5 mouse cellular contexts compared by ENCODE assay signal in genomic region chr3:16724371-16725100, GRCm38 (mm10).
DNase-seq lines count a peak whose midpoint lies in the region; TF ChIP-seq lines count a peak whose summit lies in the region.
"Not testable (repeated sequence)": the region's sequence is repeated elsewhere in the genome, so short reads cannot be mapped to it uniquely, and the experiment has no call there.

No protein-coding gene starts in this region.

- H3K27me3 ChIP-seq in E14TG2a.4 (ENCODE audit: insufficient read depth, low read length), result not testable (repeated sequence)

- TF ChIP-seq CTCF in E14TG2a.4 (conservative IDR thresholded peaks at IDR 0.05; ENCODE audit: low read length), result not testable (repeated sequence)

- DNase-seq in ES-CJ7 (ENCODE audit: low read depth, low spot score) (peak; percentile 88), R1 (ENCODE audit: low read depth, low spot score) (peak; percentile 95)
- DNase-seq in kidney, adult 11 months, result peak; percentile 16
- DNase-seq in kidney, adult 8-10 months, result peak; percentile 29 to 35

- H3K4me3 ChIP-seq in E14TG2a.4 (replicated peaks; ENCODE audit: low read length), result 0 out of 2 replicates have a peak overlapping the region, but pooled peaks have one; percentile 7

- peaks cover 33% of the 10 kb centered on the region for H3K9me3 ChIP-seq in E14TG2a.4 (ENCODE audit: low read length)

- H3K4me1 ChIP-seq in E14TG2a.4 (replicated peaks; ENCODE audit: low read depth, low read length), result peaks cover 35% of the 10 kb centered on the region

- H3K36me3 ChIP-seq in E14TG2a.4 (ENCODE audit: insufficient read depth, low read length), result peaks cover 39% of the 10 kb centered on the region

Comparison
In these comparisons a context has a peak if more than half of its experiments do, and no peak if none do; other contexts are left out.
1. Peak in every context shown above with its lines: DNase-seq and H3K4me3 ChIP-seq.
2. DNase-seq: peak in every context shown above with its lines; median percentile 95 in R1; 88 in ES-CJ7; 32 in kidney, adult 8-10 months; 16 in kidney, adult 11 months.